Mouse (Mus musculus): Measurements from ENCODE around the gene Ticrr.

Ticrr gene

DNA sequence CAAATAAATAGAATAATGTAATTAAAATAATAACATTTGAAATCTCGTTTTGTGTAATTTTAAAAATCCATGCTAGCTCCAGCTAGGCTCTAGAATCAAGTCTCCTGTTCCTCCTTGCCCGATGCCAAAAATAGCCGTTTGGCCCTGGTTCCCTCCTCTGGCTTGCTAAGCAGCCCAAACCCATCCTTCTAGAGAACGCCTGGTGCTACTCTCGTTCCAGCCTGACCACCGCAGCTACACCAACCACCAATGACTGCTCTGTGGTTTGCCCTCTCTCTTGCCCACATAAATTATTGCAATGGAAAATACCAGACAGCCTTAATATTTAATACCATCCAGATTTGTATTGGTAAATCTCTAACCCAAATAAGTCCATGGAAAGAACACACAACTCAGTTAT, 87.7 kb downstream of the Ticrr start:
- no peak for DNase-seq (ENCODE audit: low spot score in 2 of 2)
